Mouse (Mus musculus): Measurements from ENCODE around the gene Zmat3. TPM values are rescaled to one million over a fixed set of nuclear protein-coding genes. Genes with fewer than 3 reads are reported as not detected.

Zmat3 gene
- polyA plus RNA-seq, 1 experiment from 2014 or later: 7.6 TPM

- WGBS: under 1% methylated on average over 45 of the region's 54 CpGs
- Histone ChIP-seq H3K4me3 (peak overlapping the region; percentile 91), H3K36me3 (ENCODE audit: poor library complexity, severe bottlenecking) (0 out of 2 replicates have a peak, but pooled peaks cover 6% of the 10 kb centered on the region), H3K4me2 (peak overlapping the region; percentile 78), H3K9me3 (replicated peaks) (no peaks in the 10 kb centered on the region), H3K4me1 (peaks cover 28% of the 10 kb centered on the region), H3K27me3 (no peaks in the 10 kb centered on the region), H3K9ac (peak overlapping the region; percentile 94), H3K27ac (peak overlapping the region; percentile 84)
- peak; percentile 80 for ATAC-seq
These were observed 821 bp downstream of the Zmat3 start for GRCm38 (mm10) chr3:32364841-32365545.

GRCm38 (mm10) chr3:32364195-32364594, 1.6 kb downstream of the Zmat3 start:
- ATAC-seq: no peak
- Histone ChIP-seq H3K27ac (no peak overlapping the region), H3K4me2 (peak overlapping the region; percentile 78), H3K9ac (peak overlapping the region; percentile 62), H3K4me1 (peaks cover 28% of the 10 kb centered on the region), H3K36me3 (ENCODE audit: poor library complexity, severe bottlenecking) (peaks cover 6% of the 10 kb centered on the region; the same call in 1 of the 2 replicates), H3K4me3 (peak overlapping the region; percentile 91), H3K9me3 (replicated peaks) (no peaks in the 10 kb centered on the region), H3K27me3 (no peaks in the 10 kb centered on the region)
- 29% methylated on average over 4 of the region's 4 CpGs for WGBS

- H3K4me2 ChIP-seq: no peak overlapping the region
- H3K4me3 ChIP-seq: no peak overlapping the region
- 41% methylated on average over 6 of the region's 6 CpGs for WGBS
- H3K4me1 ChIP-seq: peaks cover 25% of the 10 kb centered on the region
- H3K27me3 ChIP-seq: no peaks in the 10 kb centered on the region
- peaks cover 9% of the 10 kb centered on the region; the same call in 1 of the 2 replicates for H3K36me3 ChIP-seq (ENCODE audit: poor library complexity, severe bottlenecking)
- peak overlapping the region; percentile 30; the same call in 1 of the 2 replicates for H3K9ac ChIP-seq
- no peaks in the 10 kb centered on the region for H3K9me3 ChIP-seq (replicated peaks)
- no peak overlapping the region for H3K27ac ChIP-seq
- ATAC-seq: no peak
These were observed 4.6 kb downstream of the Zmat3 start for GRCm38 (mm10) chr3:32361221-32361620.

- 77% methylated on average over 6 of the region's 6 CpGs for WGBS
- no peak overlapping the region for H3K9ac ChIP-seq
- H3K27ac ChIP-seq: no peak overlapping the region
- H3K4me1 ChIP-seq: 0 out of 2 replicates have a peak, but pooled peaks cover 11% of the 10 kb centered on the region
- no peaks in the 10 kb centered on the region for H3K9me3 ChIP-seq (replicated peaks)
- peak; percentile 85 for ATAC-seq
- no peak overlapping the region for H3K4me3 ChIP-seq
- H3K36me3 ChIP-seq (ENCODE audit: poor library complexity, severe bottlenecking): peaks cover 30% of the 10 kb centered on the region
- H3K4me2 ChIP-seq: no peak overlapping the region
- H3K27me3 ChIP-seq: no peaks in the 10 kb centered on the region
These were observed 17.9 kb downstream of the Zmat3 start for GRCm38 (mm10) chr3:32347881-32348280.

- no peak; the same call in 1 of the 2 replicates for ATAC-seq
- H3K4me1 ChIP-seq: 0 out of 2 replicates have a peak, but pooled peaks cover 11% of the 10 kb centered on the region
These were observed 20.6 kb downstream of the Zmat3 start for GRCm38 (mm10) chr3:32345249-32345648.

GRCm38 (mm10) chr3:32344825-32345224, 21.0 kb downstream of the Zmat3 start:
- ATAC-seq: no peak
- Histone ChIP-seq H3K4me2 (no peak overlapping the region), H3K9me3 (replicated peaks) (no peaks in the 10 kb centered on the region), H3K36me3 (ENCODE audit: poor library complexity, severe bottlenecking) (peaks cover 40% of the 10 kb centered on the region), H3K4me1 (0 out of 2 replicates have a peak, but pooled peaks cover 11% of the 10 kb centered on the region), H3K9ac (no peak overlapping the region), H3K27ac (no peak overlapping the region), H3K27me3 (no peaks in the 10 kb centered on the region), H3K4me3 (no peak overlapping the region)
- WGBS: 80% methylated on average over 5 of the region's 5 CpGs

More at GRCm38 (mm10) chr3:32345249-32345648, 20.6 kb downstream of the Zmat3 start:
- WGBS: 83% methylated on average over 11 of the region's 11 CpGs
- Histone ChIP-seq H3K9me3 (replicated peaks) (no peaks in the 10 kb centered on the region), H3K9ac (no peak overlapping the region), H3K36me3 (ENCODE audit: poor library complexity, severe bottlenecking) (peaks cover 40% of the 10 kb centered on the region), H3K27ac (no peak overlapping the region), H3K4me2 (no peak overlapping the region), H3K4me3 (no peak overlapping the region), H3K27me3 (no peaks in the 10 kb centered on the region)

- no peak overlapping the region for H3K4me3 ChIP-seq
- ATAC-seq: no peak
- H3K9ac ChIP-seq: no peak overlapping the region
- 88% methylated on average over 12 of the region's 12 CpGs for WGBS
- H3K36me3 ChIP-seq (ENCODE audit: poor library complexity, severe bottlenecking): peaks cover 38% of the 10 kb centered on the region
- 0 out of 2 replicates have a peak, but pooled peaks cover 11% of the 10 kb centered on the region for H3K4me1 ChIP-seq
- H3K27me3 ChIP-seq: no peaks in the 10 kb centered on the region
- no peaks in the 10 kb centered on the region for H3K9me3 ChIP-seq (replicated peaks)
- H3K4me2 ChIP-seq: no peak overlapping the region
- H3K27ac ChIP-seq: no peak overlapping the region
These were observed 22.4 kb downstream of the Zmat3 start for GRCm38 (mm10) chr3:32343371-32343770.

- no peak overlapping the region for H3K4me3 ChIP-seq
- no peak overlapping the region for H3K27ac ChIP-seq
- H3K4me2 ChIP-seq: no peak overlapping the region
- peaks cover 40% of the 10 kb centered on the region for H3K36me3 ChIP-seq (ENCODE audit: poor library complexity, severe bottlenecking)
- no peaks in the 10 kb centered on the region for H3K9me3 ChIP-seq (replicated peaks)
- no peaks in the 10 kb centered on the region for H3K4me1 ChIP-seq
- no peak for ATAC-seq
- 95% methylated on average over 19 of the region's 19 CpGs for whole genome bisulfite sequencing
- H3K27me3 ChIP-seq: no peaks in the 10 kb centered on the region
- no peak overlapping the region for H3K9ac ChIP-seq
These were observed 24.4 kb downstream of the Zmat3 start for GRCm38 (mm10) chr3:32341434-32341833.

- H3K9ac ChIP-seq: no peak overlapping the region
- H3K4me2 ChIP-seq: no peak overlapping the region
- no peaks in the 10 kb centered on the region for H3K27me3 ChIP-seq
- H3K4me3 ChIP-seq: no peak overlapping the region
- no peak overlapping the region for H3K27ac ChIP-seq
- H3K36me3 ChIP-seq (ENCODE audit: poor library complexity, severe bottlenecking): peaks cover 28% of the 10 kb centered on the region
- 72% methylated on average over 7 of the region's 7 CpGs for WGBS
- no peaks in the 10 kb centered on the region for H3K9me3 ChIP-seq (replicated peaks)
- no peaks in the 10 kb centered on the region for H3K4me1 ChIP-seq
- no peak for ATAC-seq
These were observed 27.6 kb downstream of the Zmat3 start for GRCm38 (mm10) chr3:32338231-32338630.

- H3K36me3 ChIP-seq (ENCODE audit: poor library complexity, severe bottlenecking): peaks cover 24% of the 10 kb centered on the region
- H3K27ac ChIP-seq: no peak overlapping the region
- no peaks in the 10 kb centered on the region for H3K27me3 ChIP-seq
- H3K9ac ChIP-seq: no peak overlapping the region
- H3K9me3 ChIP-seq (replicated peaks): no peaks in the 10 kb centered on the region
- H3K4me2 ChIP-seq: no peak overlapping the region
- no peak for ATAC-seq
- no peaks in the 10 kb centered on the region for H3K4me1 ChIP-seq
- WGBS: 83% methylated on average over 7 of the region's 7 CpGs
- no peak overlapping the region for H3K4me3 ChIP-seq
These were observed 28.0 kb downstream of the Zmat3 start for GRCm38 (mm10) chr3:32337770-32338169.

GRCm38 (mm10) chr3:32334901-32335300, 30.9 kb downstream of the Zmat3 start:
- H3K4me1 ChIP-seq: no peaks in the 10 kb centered on the region
- no peak overlapping the region for H3K4me2 ChIP-seq
- no peak overlapping the region for H3K9ac ChIP-seq
- H3K36me3 ChIP-seq (ENCODE audit: poor library complexity, severe bottlenecking): 0 out of 2 replicates have a peak, but pooled peaks cover 2% of the 10 kb centered on the region
- no peak overlapping the region for H3K27ac ChIP-seq
- no peak overlapping the region for H3K4me3 ChIP-seq
- ATAC-seq: no peak
- 88% methylated on average over 11 of the region's 11 CpGs for WGBS
- no peaks in the 10 kb centered on the region for H3K9me3 ChIP-seq (replicated peaks)
- no peaks in the 10 kb centered on the region for H3K27me3 ChIP-seq

- Histone ChIP-seq H3K4me3 (no peak overlapping the region), H3K9ac (no peak overlapping the region), H3K36me3 (ENCODE audit: poor library complexity, severe bottlenecking) (0 out of 2 replicates have a peak, but pooled peaks cover 2% of the 10 kb centered on the region), H3K27me3 (no peaks in the 10 kb centered on the region), H3K27ac (no peak overlapping the region), H3K9me3 (replicated peaks) (no peaks in the 10 kb centered on the region), H3K4me2 (no peak overlapping the region), H3K4me1 (no peaks in the 10 kb centered on the region)
- WGBS: 36% methylated on average over 7 of the region's 7 CpGs
- ATAC-seq: peak; percentile 84
These were observed 32.2 kb downstream of the Zmat3 start for GRCm38 (mm10) chr3:32333456-32334086.

All from forebrain, embryonic 13.5 days (tissue).